Mouse (Mus musculus) myocyte (in vitro differentiated cells): ENCODE data around the gene Ahnak.

ENCODE experiments used
- CEBPB ChIP-seq: IDR thresholded peaks from 2 replicates; pipeline ENCODE4 v1.6.1; 2011; ENCODE audit warnings: mild to moderate bottlenecking, moderate library complexity; ENCODE audit not compliant: poor library complexity, insufficient read depth, severe bottlenecking
- E2F4 ChIP-seq: IDR thresholded peaks from one replicate; pipeline ENCODE4 v1.6.1; 2011; ENCODE audit warnings: mild to moderate bottlenecking, control low read depth, moderate library complexity; ENCODE audit not compliant: insufficient read depth
- MYOG ChIP-seq, 3 experiments: IDR thresholded peaks; one replicate each; pipeline ENCODE4 v1.6.1; 2011; ENCODE audit warnings: control low read depth in 2 of 3, low read depth in 2 of 3, mild to moderate bottlenecking in 2 of 3; ENCODE audit not compliant: insufficient read length in 2 of 3, control insufficient read depth in 1 of 3, insufficient read depth in 1 of 3
- POLR2A ChIP-seq: IDR thresholded peaks from one replicate; pipeline ENCODE4 v1.6.1; 2011; ENCODE audit warnings: low read depth, mild to moderate bottlenecking, control low read depth, moderate library complexity; ENCODE audit not compliant: insufficient read length
- REST ChIP-seq: IDR thresholded peaks from one replicate; pipeline ENCODE4 v1.6.1; 2011; ENCODE audit warnings: mild to moderate bottlenecking, control low read depth, moderate library complexity; ENCODE audit not compliant: insufficient read depth, insufficient read length
- TCF12 ChIP-seq: IDR thresholded peaks from one replicate; pipeline ENCODE4 v1.6.1; 2011; ENCODE audit warnings: mild to moderate bottlenecking, control low read depth; ENCODE audit not compliant: poor library complexity, insufficient read depth, severe bottlenecking
- TCF3 ChIP-seq: IDR thresholded peaks from one replicate; pipeline ENCODE4 v1.6.1; 2011; ENCODE audit warnings: low read depth, control low read depth; ENCODE audit not compliant: insufficient read length
- USF1 ChIP-seq: IDR thresholded peaks from one replicate; pipeline ENCODE4 v1.6.1; 2011; ENCODE audit warnings: low read depth, mild to moderate bottlenecking, control low read depth, moderate library complexity

DNA sequence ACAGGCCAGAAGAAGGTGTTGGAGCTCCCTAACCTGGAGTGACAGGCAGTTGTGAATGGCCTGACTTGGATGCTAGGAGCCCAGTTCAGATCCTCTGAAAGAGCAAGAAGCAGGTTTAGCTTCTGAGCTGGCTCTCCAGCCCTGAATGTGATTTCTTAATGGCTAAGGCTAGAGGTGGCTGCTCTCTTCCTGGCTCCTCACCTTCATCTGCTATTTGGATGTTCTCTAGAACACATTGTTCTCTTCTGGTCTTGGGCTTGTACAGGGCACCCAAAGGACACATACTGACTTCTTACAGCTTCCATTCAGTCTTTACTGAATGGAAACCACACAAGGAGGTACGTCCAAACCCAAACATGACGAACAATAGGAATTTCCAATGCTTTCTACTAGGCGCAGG lies 87.0 kb downstream of the Ahnak start:
- TF ChIP-seq MYOG (IDR thresholded peaks at IDR 0.05; ENCODE audit: control insufficient read depth in 1 of 3, insufficient read depth in 1 of 3, insufficient read length in 2 of 3, low read depth in 2 of 3) (no peak), POLR2A (no peak), REST (no peak), CEBPB (no peak), E2F4 (no peak), TCF12 (no peak), USF1 (no peak), TCF3 (no peak)
